Mouse (Mus musculus) MEL (cell line): ENCODE results near the gene Tmigd1. TPM values are rescaled to one million over a fixed set of nuclear protein-coding genes. Genes with fewer than 3 reads are reported as not detected.

Source experiments
- polyA plus RNA-seq, 2 experiments: library from polyadenylated mRNA; stranded (reverse) in 1 of 2; unstranded in 1 of 2; fragments of >175 nt in 1 of 2; fragments of >200 nt in 1 of 2; gene quantifications; 2 replicates each; pipeline versions ENCODE4 v1.2.1 to v1.2.4; 2012; ENCODE audit warnings: low replicate concordance in 2 of 2, low read depth in 1 of 2; ENCODE audit not compliant: insufficient read length in 2 of 2, insufficient read depth in 1 of 2, missing spikeins in 1 of 2
- total RNA-seq: library from RNA; depleted of rRNA; stranded (reverse); fragments of 300-350 nt; gene quantifications from 2 replicates; pipeline ENCODE4 v1.2.3, GENCODE M21; 2012; rRNA removed

Tmigd1 gene
- total and polyA plus RNA-seq, 3 experiments: not detected

Other genes with a start within 250 kb of the Tmigd1 start
- not detected in 2 replicates for gene Bhlha9, start 229.7 kb upstream of the Tmigd1 start, total RNA-seq
- not detected for gene Bhlha9, start 229.7 kb upstream of the Tmigd1 start, polyA plus RNA-seq
- gene Trarg1, start 222.4 kb upstream of the Tmigd1 start, total RNA-seq: not detected in 2 replicates
- gene Trarg1, start 222.4 kb upstream of the Tmigd1 start, polyA plus RNA-seq: not detected
- 18.3 and 23.1 TPM in 2 replicates for gene Gosr1, start 138.6 kb upstream of the Tmigd1 start, total RNA-seq
- 10 to 100 TPM in 1 of 2 experiments, not detected in 1; 25.8 TPM for gene Gosr1, start 138.6 kb upstream of the Tmigd1 start, polyA plus RNA-seq
- 9.1 and 14.6 TPM in 2 replicates for gene Cpd, start 55.1 kb upstream of the Tmigd1 start, total RNA-seq
- gene Cpd, start 55.1 kb upstream of the Tmigd1 start, polyA plus RNA-seq: 1 to 10 TPM in 1 of 2 experiments, not detected in 1; 7.5 TPM
- gene Blmh, start 22.6 kb downstream of the Tmigd1 start, total RNA-seq: 111 and 144 TPM in 2 replicates
- gene Blmh, start 22.6 kb downstream of the Tmigd1 start, polyA plus RNA-seq: 100 to 1,000 TPM in 1 of 2 experiments, not detected in 1; 116 TPM
- gene Slc6a4, start 96.4 kb downstream of the Tmigd1 start, total RNA-seq: not detected in 2 replicates
- gene Slc6a4, start 96.4 kb downstream of the Tmigd1 start, polyA plus RNA-seq: not detected
- 21.0 and 21.5 TPM in 2 replicates for gene Nsrp1, start 176.3 kb downstream of the Tmigd1 start, total RNA-seq
- 100 to 1,000 TPM in 1 of 2 experiments, 10 to 100 TPM in 1; 21.6 to 140 TPM for gene Nsrp1, start 176.3 kb downstream of the Tmigd1 start, polyA plus RNA-seq